Mouse (Mus musculus) limb, embryonic 14.5 days (tissue): ENCODE data around the gene Rnpc3. TPM values are rescaled to one million over a fixed set of nuclear protein-coding genes. Genes with fewer than 3 reads are reported as not detected.
A peak's percentile ranks its signal among the peaks of the same experiment; 100 is the strongest.

Experiments
- ATAC-seq: fragments of 200-750 bp; cut with Nextera tagmentation; 2 replicates; pipeline ENCODE4 v1.8.0; 2017; ENCODE audit warnings: low read depth, moderate number of reproducible peaks, moderate TSS enrichment; ENCODE audit not compliant: low FRiP score
- DNase-seq: peaks from one replicate; pipeline ENCODE4 v3.0.0-alpha.2; 2015; ENCODE audit warnings: low spot score
- H3K27ac ChIP-seq: fragments of 300-500 bp; sonication (generic); replicated peaks from 2 replicates; pipeline ENCODE4 v1.5.1; 2014; ENCODE audit warnings: low read depth, mild to moderate bottlenecking, low read length, moderate library complexity, mixed read lengths
- H3K27me3 ChIP-seq: fragments of 300-500 bp; sonication (generic); 2 replicates; pipeline ENCODE4 v1.6.1; 2014; ENCODE audit warnings: low read length, mixed read lengths; ENCODE audit not compliant: control insufficient read depth, insufficient read depth
- H3K36me3 ChIP-seq: fragments of 300-500 bp; sonication (generic); 2 replicates; pipeline ENCODE4 v1.6.1; 2014; ENCODE audit warnings: mild to moderate bottlenecking, low read length, moderate library complexity, mixed read lengths; ENCODE audit not compliant: control insufficient read depth, insufficient read depth
- H3K4me1 ChIP-seq: fragments of 300-500 bp; sonication (generic); 2 replicates; pipeline ENCODE4 v1.6.1; 2014; ENCODE audit warnings: antibody characterized with exemption, low read length, mixed read lengths; ENCODE audit not compliant: control insufficient read depth, insufficient read depth
- H3K4me2 ChIP-seq: fragments of 300-500 bp; sonication (generic); replicated peaks from 2 replicates; pipeline ENCODE4 v1.6.1; 2014; ENCODE audit warnings: low read depth, mild to moderate bottlenecking, low read length, moderate library complexity; ENCODE audit not compliant: severe bottlenecking
- H3K4me3 ChIP-seq: fragments of 300-500 bp; sonication (generic); replicated peaks from 2 replicates; pipeline ENCODE4 v1.5.1; 2014; ENCODE audit warnings: low read length
- H3K9ac ChIP-seq: fragments of 300-500 bp; sonication (generic); 2 replicates; pipeline ENCODE4 v1.6.1; 2014; ENCODE audit warnings: mild to moderate bottlenecking, low read depth, low read length, moderate library complexity; ENCODE audit not compliant: severe bottlenecking
- H3K9me3 ChIP-seq: fragments of 300-500 bp; sonication (generic); 2 replicates; pipeline ENCODE4 v1.6.1; 2016; ENCODE audit warnings: low read length; ENCODE audit not compliant: control insufficient read depth
- POLR2A ChIP-seq: fragments of 200-500 bp; IDR thresholded peaks from 2 replicates; pipeline ENCODE4 v1.8.0; 2012; ENCODE audit warnings: inconsistent platforms, mild to moderate bottlenecking, moderate library complexity, borderline replicate concordance; ENCODE audit not compliant: insufficient read depth, insufficient read length; ENCODE audit errors: extremely low read depth
- WGBS: fragments of 180-500 bp; shearing (Covaris S2); extraction: QIAGEN DNeasy Blood & Tissue Kit; methylation state at CpG from one replicate; pipeline ENCODE4 v1.1.7; 2014; 5-methylcytosine and 5-hydroxymethylcytosine counted together
- polyA plus RNA-seq, 2 experiments: library from polyadenylated mRNA; depleted of rRNA in 1 of 2; stranded (reverse) in 1 of 2; unstranded in 1 of 2; fragments of >200 nt; fragmentation: Nextera tagmentation in 1 of 2; extraction: Ambion mirVana in 1 of 2; gene quantifications; 2 replicates each; pipeline versions ENCODE4 v1.2.1 to v1.2.3; 2012 to 2014

The Rnpc3 gene
- polyA plus RNA-seq, 2 experiments, result 34.9 to 35.8 TPM

GRCm38 (mm10) chr3:113634220-113634619 lies 4.3 kb upstream of the Rnpc3 start:
- no peak for TF ChIP-seq POLR2A
- Histone ChIP-seq H3K4me1 (peaks cover 5% of the 10 kb centered on the region; the same call in 1 of the 2 replicates), H3K27ac (no peak overlapping the region), H3K9ac (no peak overlapping the region), H3K4me2 (no peak overlapping the region), H3K27me3 (no peaks in the 10 kb centered on the region), H3K4me3 (no peak overlapping the region), H3K36me3 (no peaks in the 10 kb centered on the region), H3K9me3 (no peaks in the 10 kb centered on the region)
- DNase-seq (no peak), ATAC-seq (no peak)

GRCm38 (mm10) chr3:113631611-113632010 lies 1.7 kb upstream of the Rnpc3 start:
- no peak overlapping the region for H3K9ac ChIP-seq
- DNase-seq (no peak), ATAC-seq (no peak)
- peaks cover 5% of the 10 kb centered on the region; the same call in 1 of the 2 replicates for H3K4me1 ChIP-seq
- H3K4me2 ChIP-seq, result no peak overlapping the region
- no peak overlapping the region for H3K4me3 ChIP-seq
- no peaks in the 10 kb centered on the region for H3K27me3 ChIP-seq
- no peak for TF ChIP-seq POLR2A
- H3K9me3 ChIP-seq, result no peaks in the 10 kb centered on the region
- 0 out of 2 replicates have a peak, but pooled peaks cover 3% of the 10 kb centered on the region for H3K36me3 ChIP-seq
- H3K27ac ChIP-seq, result no peak overlapping the region

- ATAC-seq (no peak), DNase-seq (peak; percentile 44)
- Histone ChIP-seq H3K4me1 (peaks cover 5% of the 10 kb centered on the region; the same call in 1 of the 2 replicates), H3K36me3 (0 out of 2 replicates have a peak, but pooled peaks cover 4% of the 10 kb centered on the region), H3K4me3 (peak overlapping the region; percentile 71), H3K9me3 (no peaks in the 10 kb centered on the region), H3K4me2 (peak overlapping the region; percentile 67), H3K9ac (peak overlapping the region; percentile 82), H3K27me3 (no peaks in the 10 kb centered on the region), H3K27ac (peak overlapping the region; percentile 99)
- TF ChIP-seq POLR2A, result no peak
- WGBS, result 16% methylated on average over 13 of the region's 13 CpGs
Measured at GRCm38 (mm10) chr3:113630564-113630963, 615 bp upstream of the Rnpc3 start.

DNA sequence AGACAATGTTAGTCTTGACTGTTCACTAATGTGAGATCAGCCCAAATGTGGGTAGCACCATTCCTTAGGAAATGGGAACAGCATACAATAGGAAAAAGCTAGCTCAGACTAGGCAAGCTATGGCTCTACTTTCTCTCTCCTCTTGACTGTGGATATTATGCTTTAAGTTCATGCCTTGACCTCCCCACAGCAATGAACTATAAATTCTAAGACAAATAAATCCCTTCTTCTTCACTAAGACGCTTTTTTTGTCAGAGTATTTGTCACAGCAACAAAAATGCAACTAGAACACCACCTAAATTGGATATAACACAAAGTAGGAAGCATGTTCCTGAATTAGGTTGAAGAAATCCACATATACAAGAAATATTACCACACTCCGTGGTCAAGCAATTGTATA lies 23.4 kb downstream of the Rnpc3 start, which contains the start of gene Amy1:
Gene Amy1, minus strand, starts transcription at position 101 of the 400 bp plus-strand sequence.
- Histone ChIP-seq H3K36me3 (peaks cover 26% of the 10 kb centered on the region), H3K4me1 (no peaks in the 10 kb centered on the region), H3K9me3 (no peaks in the 10 kb centered on the region), H3K27me3 (no peaks in the 10 kb centered on the region), H3K27ac (no peak within 1 kb of the TSS), H3K9ac (no peak within 1 kb of the TSS), H3K4me3 (no peak within 1 kb of the TSS), H3K4me2 (no peak within 1 kb of the TSS)
- no peak for ATAC-seq
- WGBS, result 94% methylated on average over 2 of the region's 2 CpGs
- TF ChIP-seq POLR2A, result no peak
- DNase-seq, result no peak

GRCm38 (mm10) chr3:113590844-113591243 lies 39.1 kb downstream of the Rnpc3 start:
- Histone ChIP-seq H3K27me3 (no peaks in the 10 kb centered on the region), H3K4me3 (no peak overlapping the region), H3K4me2 (no peak overlapping the region), H3K36me3 (no peaks in the 10 kb centered on the region), H3K4me1 (no peaks in the 10 kb centered on the region), H3K27ac (no peak overlapping the region), H3K9ac (no peak overlapping the region), H3K9me3 (no peaks in the 10 kb centered on the region)
- TF ChIP-seq POLR2A, result no peak
- ATAC-seq, result no peak
- no peak for DNase-seq
- WGBS, result 85% methylated on average over 1 of the region's 1 CpGs

GRCm38 (mm10) chr3:113574578-113574977 lies 55.4 kb downstream of the Rnpc3 start:
- Histone ChIP-seq H3K9me3 (no peaks in the 10 kb centered on the region), H3K27ac (no peak overlapping the region), H3K27me3 (no peaks in the 10 kb centered on the region), H3K9ac (no peak overlapping the region), H3K4me1 (no peaks in the 10 kb centered on the region), H3K4me3 (no peak overlapping the region), H3K4me2 (no peak overlapping the region), H3K36me3 (no peaks in the 10 kb centered on the region)
- ATAC-seq, result no peak
- DNase-seq, result no peak
- TF ChIP-seq POLR2A, result no peak
- WGBS, result 74% methylated on average over 4 of the region's 4 CpGs
